Mouse (Mus musculus): ENCODE data around the gene Olfr311.
A peak's percentile ranks its signal among the peaks of the same experiment; 100 is the strongest.
"Not testable (repeated sequence)": the region's sequence is repeated elsewhere in the genome, so short reads cannot be mapped to it uniquely, and the experiment has no call there.

The Olfr311 gene

GRCm38 (mm10) chr11:58838951-58839350, at the start of gene Olfr311:
Olfr311 (plus strand) TSS chr11:58839251.
- not testable (repeated sequence) for DNase-seq

DNA sequence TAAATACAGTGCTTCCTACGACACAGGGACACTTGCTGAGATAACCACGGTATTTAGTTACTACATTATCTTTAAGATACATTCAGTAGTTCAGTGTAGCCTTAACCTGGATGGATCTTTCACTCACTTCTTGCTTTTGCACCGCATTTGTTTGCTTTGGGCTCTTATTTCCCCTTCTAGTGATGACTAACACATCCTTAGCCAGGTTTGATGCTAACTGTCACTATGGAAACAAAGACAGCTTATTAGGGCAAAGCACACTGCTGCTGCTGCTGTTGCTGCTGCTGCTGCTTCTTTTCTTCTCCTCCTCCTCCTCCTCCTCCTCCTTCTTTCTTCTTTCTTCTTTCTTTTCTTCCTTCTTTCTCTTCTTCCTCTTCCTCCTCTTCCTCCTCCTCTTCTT, 49.5 kb upstream of the Olfr311 start:
- no peak for DNase-seq

DNA sequence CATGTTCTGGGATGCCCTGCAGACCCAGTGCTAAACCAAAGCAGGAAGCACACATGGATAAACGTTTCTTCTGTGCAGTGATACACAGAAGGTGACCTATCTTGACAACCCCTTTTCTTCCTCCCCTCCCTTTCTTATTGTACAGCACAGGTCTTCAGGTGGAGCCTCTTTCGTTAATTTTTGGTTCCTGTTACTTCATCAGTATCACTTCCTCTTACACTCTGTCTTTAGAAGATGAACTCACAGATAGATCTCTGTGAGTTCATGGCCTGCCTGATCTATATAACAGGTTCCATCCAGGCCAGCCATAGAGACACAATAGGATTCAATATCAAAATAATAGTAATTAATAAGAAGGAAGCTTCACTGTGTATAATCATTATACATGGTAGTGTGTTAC, 49.0 kb upstream of the Olfr311 start:
- no peak for DNase-seq

GRCm38 (mm10) chr11:58790646-58791045, 48.4 kb upstream of the Olfr311 start:
- DNase-seq, result no peak

- no peak for DNase-seq
Measured at GRCm38 (mm10) chr11:58795856-58796255, 43.2 kb upstream of the Olfr311 start.

DNA sequence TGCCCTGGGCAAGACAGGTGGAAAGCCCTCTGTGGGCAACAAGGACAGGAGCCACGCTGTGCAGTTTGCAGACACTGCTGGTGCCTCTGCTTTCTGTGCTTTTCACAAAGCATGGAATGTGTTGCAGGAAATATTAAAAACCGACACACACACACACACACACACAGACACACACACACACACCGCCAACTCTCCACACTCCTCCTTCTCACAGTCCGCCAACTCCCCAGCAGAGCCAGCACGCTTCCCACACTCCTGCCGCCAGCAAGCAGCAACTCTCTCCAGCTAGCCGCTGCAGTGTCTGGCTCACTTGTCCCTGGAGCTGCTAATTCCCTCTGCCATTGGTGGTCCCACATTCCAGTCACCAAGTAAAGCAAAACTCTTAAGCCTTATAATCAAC, 42.2 kb upstream of the Olfr311 start:
- peak; percentile 64 for DNase-seq

DNA sequence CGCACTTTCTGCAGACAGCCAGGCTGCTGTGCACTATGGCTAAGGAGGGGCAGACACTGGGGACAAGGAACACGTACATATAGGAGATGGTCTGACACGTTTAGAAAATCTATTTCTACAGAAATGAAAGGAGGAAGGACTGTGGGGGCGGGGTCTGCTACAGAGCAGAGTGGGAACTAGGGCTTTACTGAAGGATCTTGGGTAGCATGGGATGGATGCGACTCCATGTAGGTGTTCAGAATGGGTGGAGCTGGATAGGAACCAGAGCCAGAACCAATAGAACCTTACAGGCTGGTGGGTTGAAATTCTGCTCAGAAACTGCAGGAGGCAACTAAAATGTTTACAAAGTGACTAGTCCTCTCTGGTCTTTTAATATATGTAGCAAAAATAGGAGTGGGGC, 39.3 kb upstream of the Olfr311 start:
- DNase-seq, result peak; percentile 27

DNA sequence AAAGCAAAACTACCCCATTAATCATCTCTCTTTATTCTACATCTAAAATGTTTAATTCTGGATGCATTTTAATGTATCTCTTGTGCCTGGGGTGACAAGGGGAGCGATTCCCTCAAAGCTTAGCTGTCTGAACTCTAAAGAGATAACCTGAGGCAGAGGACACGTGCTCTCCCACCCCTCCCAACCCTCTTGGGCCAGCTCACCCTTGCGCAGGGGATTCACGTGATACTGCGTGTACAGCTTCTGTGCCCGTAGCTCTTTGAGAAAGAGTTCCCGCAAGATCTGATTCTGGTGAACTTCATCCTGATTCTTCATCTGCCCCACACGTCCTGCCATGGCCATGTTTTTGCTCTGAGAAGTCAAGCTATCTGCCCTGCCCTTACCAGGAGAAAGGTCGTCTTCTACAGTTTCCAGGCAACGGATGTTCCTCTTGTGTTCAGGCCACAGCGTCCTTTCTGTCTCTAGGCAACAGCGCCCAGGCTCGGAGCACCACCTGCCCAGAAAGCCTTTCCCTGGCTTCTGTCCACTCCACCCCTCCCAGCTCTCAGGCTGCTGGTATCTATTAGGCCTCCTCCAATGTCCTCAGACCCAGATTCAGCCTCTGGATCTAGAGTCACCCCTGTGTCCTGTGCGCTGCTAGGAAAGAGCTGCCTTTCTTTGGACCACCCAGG, 37.4 kb upstream of the Olfr311 start, which contains the start of gene Fam183b:
TSS of gene Fam183b (minus strand) at position 403 of the 671 bp plus-strand sequence.
- DNase-seq, result no peak

GRCm38 (mm10) chr11:58803871-58804270, 35.2 kb upstream of the Olfr311 start:
- DNase-seq, result no peak

DNA sequence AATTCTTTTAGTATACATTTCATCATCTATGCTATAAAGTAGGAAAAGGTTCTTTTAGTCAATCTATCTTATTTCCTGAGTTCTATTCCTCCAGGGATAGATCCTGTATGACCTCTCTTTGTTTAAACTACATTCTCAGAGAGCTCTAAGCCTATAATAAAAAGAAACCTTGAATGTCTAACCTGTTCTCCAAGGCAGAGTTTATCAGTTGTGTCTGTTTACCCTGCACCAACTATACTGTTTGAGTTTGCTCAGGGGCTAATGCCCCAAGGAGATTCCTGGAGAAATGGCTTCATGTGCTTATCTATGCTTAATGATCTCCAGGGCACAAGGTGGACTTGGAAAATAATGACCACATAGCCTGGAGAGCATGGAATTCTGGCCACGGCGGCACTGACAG, 34.7 kb upstream of the Olfr311 start:
- no peak for DNase-seq

DNA sequence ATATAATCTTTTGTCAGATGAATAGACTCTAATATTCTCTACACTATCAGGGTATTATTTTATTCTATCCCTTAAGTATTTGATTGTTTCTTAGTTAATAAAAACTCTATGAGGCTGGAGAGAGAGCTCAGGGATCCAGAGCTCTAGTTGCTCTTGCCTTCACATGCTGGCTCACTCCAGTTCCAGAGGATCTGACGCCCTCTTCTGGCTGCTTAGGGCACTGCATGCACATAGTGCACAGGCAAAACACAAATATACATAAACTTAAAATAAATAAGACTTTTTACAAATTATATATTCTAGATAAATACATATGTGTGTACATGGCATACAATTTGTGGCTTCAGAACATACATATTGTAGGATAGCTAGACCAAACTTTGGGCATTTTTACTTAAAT, 27.1 kb upstream of the Olfr311 start:
- DNase-seq, result no peak

DNA sequence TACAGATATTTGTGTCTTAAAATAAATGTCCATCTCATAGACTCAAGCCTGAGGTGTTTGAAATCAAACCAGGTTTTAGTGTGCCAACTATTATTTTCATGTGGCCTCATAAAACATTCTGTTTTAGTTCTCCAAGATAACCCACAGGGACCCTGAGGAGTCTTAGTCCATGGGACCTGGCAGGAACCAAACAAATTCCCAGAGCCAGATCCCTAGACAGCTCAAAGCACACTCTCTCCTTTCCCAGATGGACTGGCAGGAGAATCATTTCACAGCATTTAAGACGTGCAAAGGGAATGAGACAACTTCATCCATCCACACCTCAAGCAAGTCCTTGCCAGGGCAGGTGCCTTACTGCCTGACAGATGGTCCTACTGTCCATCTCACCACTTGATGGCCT, 24.4 kb upstream of the Olfr311 start, which contains the start of gene Olfr313:
TSS of gene Olfr313 (plus strand) at position 301 of the 400 bp plus-strand sequence.
- not testable (repeated sequence) for DNase-seq

GRCm38 (mm10) chr11:58815676-58816075, 23.4 kb upstream of the Olfr311 start:
- DNase-seq, result no peak

DNA sequence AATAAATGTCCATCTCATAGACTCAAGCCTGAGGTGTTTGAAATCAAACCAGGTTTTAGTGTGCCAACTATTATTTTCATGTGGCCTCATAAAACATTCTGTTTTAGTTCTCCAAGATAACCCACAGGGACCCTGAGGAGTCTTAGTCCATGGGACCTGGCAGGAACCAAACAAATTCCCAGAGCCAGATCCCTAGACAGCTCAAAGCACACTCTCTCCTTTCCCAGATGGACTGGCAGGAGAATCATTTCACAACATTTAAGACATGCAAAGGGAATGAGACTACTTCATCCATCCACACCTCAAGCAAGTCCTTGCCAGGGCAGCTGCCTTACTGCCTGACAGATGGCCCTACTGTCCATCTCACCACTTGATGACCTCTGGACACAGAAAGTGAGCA, 10.1 kb upstream of the Olfr311 start, which contains the start of gene Olfr312:
TSS of gene Olfr312 (plus strand) at position 301 of the 400 bp plus-strand sequence.
- not testable (repeated sequence) for DNase-seq

DNA sequence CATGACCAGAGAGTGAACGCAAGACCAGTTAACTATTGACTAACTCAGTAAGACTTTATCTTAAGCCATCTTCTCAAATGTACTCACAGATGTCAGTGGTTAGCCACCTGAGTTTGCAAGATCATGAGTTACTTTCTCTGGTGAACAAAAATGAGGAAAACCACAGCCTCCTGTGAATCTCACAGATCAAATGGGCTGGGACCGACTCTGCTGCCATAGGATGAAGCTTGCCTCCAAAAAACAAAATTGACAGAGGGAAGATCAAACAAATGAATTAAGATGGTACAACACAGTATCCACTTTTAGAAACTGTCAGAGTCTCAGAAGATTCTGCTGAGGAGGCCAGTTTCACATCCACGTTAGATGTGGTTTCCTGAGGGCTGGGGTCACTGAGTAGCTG, 9.3 kb upstream of the Olfr311 start:
- no peak for DNase-seq

GRCm38 (mm10) chr11:58832541-58832940, 6.5 kb upstream of the Olfr311 start:
- DNase-seq, result not testable (repeated sequence)

GRCm38 (mm10) chr11:58846919-58847461, 7.9 kb downstream of the Olfr311 start, which contains the start of gene Gm12258:
Gm12258 (plus strand) TSS chr11:58847158.
- DNase-seq, result peak; percentile 75

GRCm38 (mm10) chr11:58847636-58848035, 8.6 kb downstream of the Olfr311 start:
- DNase-seq, result no peak

GRCm38 (mm10) chr11:58849731-58850130, 10.7 kb downstream of the Olfr311 start:
- no peak for DNase-seq

DNA sequence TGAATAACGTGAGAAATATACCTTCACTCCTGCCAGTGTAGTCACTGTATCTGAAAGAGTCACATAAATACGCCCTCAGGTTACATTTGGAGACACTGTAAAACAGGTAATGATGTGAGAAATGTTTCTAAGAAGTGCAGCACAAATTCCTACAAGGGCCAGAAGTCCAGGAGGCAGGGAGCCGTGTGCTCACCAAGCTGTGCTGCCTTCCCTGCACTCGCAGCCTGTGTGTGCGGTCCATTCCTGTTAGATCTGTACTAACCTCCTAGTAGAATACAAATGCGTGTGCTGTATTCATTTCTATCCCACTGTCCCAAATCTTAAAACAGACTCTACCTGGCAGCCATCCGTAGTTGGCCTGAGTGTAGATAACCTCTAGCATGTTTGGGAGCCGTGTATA, 21.7 kb downstream of the Olfr311 start:
- no peak for DNase-seq

GRCm38 (mm10) chr11:58867039-58867953, 28.2 kb downstream of the Olfr311 start, which contains the start of gene 2810021J22Rik:
2810021J22Rik (plus strand) TSS chr11:58867216.
- DNase-seq, result peak; percentile 79

DNA sequence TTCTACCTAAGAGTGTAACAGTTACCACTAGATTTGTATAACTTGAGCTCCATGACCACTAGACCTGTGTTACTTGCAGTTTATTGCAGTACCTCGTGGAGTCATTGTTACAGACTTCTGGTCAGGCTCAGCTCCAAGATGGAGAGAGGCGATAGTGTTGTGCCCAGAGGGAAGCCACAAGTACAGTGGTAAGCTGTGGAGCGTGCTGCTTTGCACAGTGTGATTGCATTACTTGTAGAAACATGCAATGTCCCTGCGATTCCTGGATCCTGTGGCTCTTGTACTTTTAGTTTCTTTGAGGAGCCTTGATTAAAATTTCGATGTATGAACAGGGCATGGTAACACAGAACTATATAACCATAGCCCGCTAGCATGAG, 28.9 kb downstream of the Olfr311 start:
- no peak for DNase-seq

DNA sequence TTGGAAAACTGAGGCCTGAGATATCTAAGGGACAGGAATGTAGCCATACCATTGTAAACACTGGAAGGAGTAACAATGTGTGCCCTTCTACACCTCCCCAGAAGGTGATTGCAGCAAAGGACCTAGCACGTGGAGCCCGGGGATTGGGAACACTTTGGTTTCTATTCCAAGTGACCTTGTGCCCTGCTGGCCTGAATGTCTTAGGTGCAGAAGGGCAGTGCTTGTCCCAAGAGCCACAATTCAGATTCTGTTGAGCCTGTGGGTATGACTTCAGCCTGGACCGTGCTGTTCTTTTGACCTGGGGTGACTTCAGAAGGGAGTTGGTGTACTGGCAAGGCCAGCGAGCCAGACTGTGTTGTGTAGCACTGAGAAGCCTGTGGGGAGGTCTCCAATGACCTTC, 31.9 kb downstream of the Olfr311 start:
- DNase-seq, result no peak

Data from right cerebral cortex, postnatal 14 days (tissue).